Mouse (Mus musculus): ENCODE data around the gene Chaf1a. TPM values are rescaled to one million over a fixed set of nuclear protein-coding genes. Genes with fewer than 3 reads are reported as not detected.

The Chaf1a gene
- 5.0 and 5.5 TPM in 2 replicates for polyA plus RNA-seq (2015; fragmentation: Nextera tagmentation; extraction: Ambion mirVana)

DNA sequence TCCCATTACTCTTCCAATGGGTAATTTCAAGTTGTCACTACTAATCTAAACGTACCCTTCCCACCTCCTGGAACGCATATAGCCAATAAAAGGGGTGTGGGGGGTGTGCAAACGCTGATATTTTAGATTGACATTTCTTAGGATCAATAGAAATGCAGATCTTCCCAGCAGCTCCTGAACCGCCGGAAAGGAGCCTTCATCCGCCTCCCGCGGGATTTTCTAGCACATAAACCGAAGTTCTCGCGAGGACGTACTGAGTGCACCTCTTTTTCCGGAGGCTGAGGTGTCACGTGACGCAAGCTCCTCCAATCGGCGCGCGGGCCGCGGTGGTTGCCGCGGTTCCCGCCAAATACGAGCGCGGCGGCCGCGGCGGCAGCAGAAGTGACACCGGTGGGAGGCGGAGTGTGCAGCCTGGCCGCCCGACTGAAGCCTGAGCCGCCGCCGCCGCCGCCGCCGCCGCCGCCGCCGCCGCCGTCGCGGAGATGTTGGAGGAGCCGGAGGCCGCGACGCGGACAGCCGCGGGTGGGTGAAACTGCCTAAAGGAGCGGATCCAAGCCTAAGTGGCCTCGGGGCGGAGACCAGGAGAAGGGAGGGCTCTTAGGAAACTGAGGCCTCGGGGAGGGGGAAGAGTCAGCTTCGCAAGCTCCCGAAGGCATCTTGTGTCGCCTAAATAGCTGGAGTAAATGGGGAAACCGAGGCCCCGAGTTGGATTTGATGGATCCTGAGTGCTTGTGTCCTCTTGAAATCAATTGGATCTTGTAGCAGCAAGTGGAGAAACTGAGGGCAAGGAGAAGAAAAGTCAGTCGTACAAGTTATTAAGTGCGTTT is at the start of gene Chaf1a:
Chaf1a (plus strand) TSS at position 410 of the 827 bp plus-strand sequence.
- no peaks in the 10 kb centered on the region for H3K9me3 ChIP-seq
- peak within 1 kb of the TSS; percentile 50 for H3K9ac ChIP-seq
- H3K4me1 ChIP-seq: peaks cover 25% of the 10 kb centered on the region
- no peaks in the 10 kb centered on the region for H3K27me3 ChIP-seq (replicated peaks)
- H3K4me3 ChIP-seq: peak within 1 kb of the TSS; percentile 88
- peak within 1 kb of the TSS; percentile 75 for H3K27ac ChIP-seq
- peak within 1 kb of the TSS; percentile 95 for H3K4me2 ChIP-seq
- no peaks in the 10 kb centered on the region for H3K36me3 ChIP-seq (replicated peaks)
- under 1% methylated on average over 68 of the region's 68 CpGs for WGBS
- ATAC-seq (replicated peaks): peak; percentile 82

- Histone ChIP-seq H3K4me3 (no peak overlapping the region), H3K9ac (no peak overlapping the region), H3K4me2 (no peak overlapping the region), H3K27me3 (replicated peaks) (peaks cover 11% of the 10 kb centered on the region; the same call in 1 of the 2 replicates), H3K9me3 (no peaks in the 10 kb centered on the region), H3K36me3 (replicated peaks) (peaks cover 23% of the 10 kb centered on the region), H3K4me1 (no peaks in the 10 kb centered on the region), H3K27ac (no peak overlapping the region)
- ATAC-seq (replicated peaks): no peak
- 86% methylated on average over 15 of the region's 15 CpGs for WGBS
Measured at GRCm38 (mm10) chr17:55996007-55996406, 44.2 kb upstream of the Chaf1a start.

DNA sequence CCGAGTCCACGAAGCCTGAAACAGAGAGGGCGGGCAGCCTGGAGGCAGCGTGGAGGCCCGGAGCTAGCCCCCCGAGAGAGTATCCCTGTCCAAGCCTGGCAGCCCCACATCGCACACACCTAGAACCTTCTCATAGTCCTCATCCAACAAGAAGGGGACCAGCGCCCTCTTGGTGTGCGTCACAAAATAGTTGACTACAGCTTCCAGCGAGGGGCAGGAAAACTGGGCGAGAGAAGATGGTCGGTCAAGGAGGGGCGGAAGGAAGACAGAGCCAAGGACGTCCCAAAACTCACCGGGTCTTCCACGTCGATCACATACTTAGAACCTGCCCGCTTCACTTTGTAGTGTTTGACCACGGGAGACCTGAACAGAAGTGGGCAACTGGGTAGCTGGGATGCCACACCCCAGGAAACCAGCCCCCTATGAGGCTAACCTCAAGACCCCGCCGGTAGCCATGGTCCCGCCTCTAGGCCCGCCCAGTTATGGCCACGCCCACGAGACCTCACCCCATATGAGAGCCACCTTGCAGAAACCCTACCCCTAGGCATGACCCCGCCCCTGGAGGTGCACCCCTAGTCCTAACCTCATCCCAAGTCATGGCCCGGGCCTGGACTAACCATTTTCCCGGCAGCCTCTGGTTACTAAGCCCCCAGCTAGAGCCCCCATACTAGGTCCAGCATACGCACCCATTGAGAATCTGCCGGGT is 40.3 kb upstream of the Chaf1a start:
- no peak overlapping the region for H3K4me3 ChIP-seq
- H3K27ac ChIP-seq: no peak overlapping the region
- H3K27me3 ChIP-seq (replicated peaks): peaks cover 14% of the 10 kb centered on the region; the same call in 1 of the 2 replicates
- peak; percentile 10; the same call in 1 of the 2 replicates for ATAC-seq (replicated peaks)
- no peaks in the 10 kb centered on the region for H3K9me3 ChIP-seq
- no peak overlapping the region for H3K9ac ChIP-seq
- no peaks in the 10 kb centered on the region for H3K4me1 ChIP-seq
- H3K4me2 ChIP-seq: no peak overlapping the region
- H3K36me3 ChIP-seq (replicated peaks): no peaks in the 10 kb centered on the region; the same call in 1 of the 2 replicates
- 10% methylated on average over 30 of the region's 30 CpGs for WGBS

DNA sequence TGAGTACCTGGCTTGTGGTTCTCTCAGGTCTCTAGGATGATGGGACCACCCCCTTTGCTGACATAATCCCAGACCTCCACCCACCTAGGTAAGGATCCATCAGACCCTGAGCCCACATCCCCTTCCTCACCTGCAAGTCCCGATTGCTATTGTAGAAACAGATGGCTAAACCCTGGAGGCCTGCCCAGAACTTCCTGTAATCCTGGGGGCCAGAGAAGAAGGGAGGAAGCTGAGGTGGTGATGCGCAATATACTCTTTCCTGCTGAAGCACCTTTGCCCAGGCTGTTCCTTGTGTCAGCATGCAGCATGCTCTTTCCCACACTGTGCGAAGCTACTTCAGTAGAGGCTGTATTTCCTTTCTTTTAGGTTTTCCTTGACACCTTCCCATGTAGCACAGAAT is 37.2 kb upstream of the Chaf1a start:
- Histone ChIP-seq H3K4me3 (no peak overlapping the region), H3K27me3 (replicated peaks) (peaks cover 14% of the 10 kb centered on the region; the same call in 1 of the 2 replicates), H3K4me2 (no peak overlapping the region), H3K4me1 (peaks cover 5% of the 10 kb centered on the region), H3K36me3 (replicated peaks) (no peaks in the 10 kb centered on the region), H3K9me3 (no peaks in the 10 kb centered on the region), H3K9ac (no peak overlapping the region), H3K27ac (no peak overlapping the region)
- ATAC-seq (replicated peaks): no peak
- 85% methylated on average over 3 of the region's 3 CpGs for WGBS

GRCm38 (mm10) chr17:56005415-56006061 is 34.7 kb upstream of the Chaf1a start, which contains the start of the genes Stap2 and Mpnd:
TSS of gene Stap2 (minus strand) at chr17:56005584.
TSS of gene Mpnd (plus strand) at chr17:56005711.
- no peaks in the 10 kb centered on the region for H3K36me3 ChIP-seq (replicated peaks)
- WGBS: 53% methylated on average over 12 of the region's 13 CpGs
- H3K27me3 ChIP-seq (replicated peaks): peaks cover 8% of the 10 kb centered on the region; the same call in 1 of the 2 replicates
- H3K4me2 ChIP-seq: no peak within 1 kb of the TSS
- H3K9ac ChIP-seq: no peak within 1 kb of the TSS
- no peak within 1 kb of the TSS for H3K4me3 ChIP-seq
- H3K27ac ChIP-seq: no peak within 1 kb of the TSS
- no peaks in the 10 kb centered on the region for H3K9me3 ChIP-seq
- peaks cover 14% of the 10 kb centered on the region for H3K4me1 ChIP-seq
- no peak for ATAC-seq (replicated peaks)

- WGBS: 57% methylated on average over 10 of the region's 10 CpGs
- no peak for ATAC-seq (replicated peaks)
- Histone ChIP-seq H3K27ac (no peak overlapping the region), H3K4me2 (no peak overlapping the region), H3K4me1 (peaks cover 29% of the 10 kb centered on the region), H3K4me3 (no peak overlapping the region), H3K36me3 (replicated peaks) (peaks cover 4% of the 10 kb centered on the region; the same call in 1 of the 2 replicates), H3K27me3 (replicated peaks) (no peaks in the 10 kb centered on the region; the same call in 1 of the 2 replicates), H3K9me3 (no peaks in the 10 kb centered on the region), H3K9ac (no peak overlapping the region)
Measured at GRCm38 (mm10) chr17:56006956-56007355, 33.3 kb upstream of the Chaf1a start.

- 34% methylated on average over 14 of the region's 14 CpGs for WGBS
- H3K4me2 ChIP-seq: peak overlapping the region; percentile 96
- peaks cover 11% of the 10 kb centered on the region for H3K36me3 ChIP-seq (replicated peaks)
- peak overlapping the region; percentile 84 for H3K9ac ChIP-seq
- H3K27me3 ChIP-seq (replicated peaks): no peaks in the 10 kb centered on the region; the same call in 1 of the 2 replicates
- no peaks in the 10 kb centered on the region for H3K9me3 ChIP-seq
- peak overlapping the region; percentile 97 for H3K27ac ChIP-seq
- peak overlapping the region; percentile 71 for H3K4me3 ChIP-seq
- peaks cover 33% of the 10 kb centered on the region for H3K4me1 ChIP-seq
- ATAC-seq (replicated peaks): peak; percentile 1
Measured at GRCm38 (mm10) chr17:56007444-56008355, 32.5 kb upstream of the Chaf1a start.

GRCm38 (mm10) chr17:56008356-56009087 is 31.7 kb upstream of the Chaf1a start:
- Histone ChIP-seq H3K4me2 (peak overlapping the region; percentile 96), H3K27ac (peak overlapping the region; percentile 97), H3K9me3 (no peaks in the 10 kb centered on the region), H3K4me1 (peaks cover 33% of the 10 kb centered on the region), H3K9ac (peak overlapping the region; percentile 84), H3K36me3 (replicated peaks) (peaks cover 17% of the 10 kb centered on the region), H3K4me3 (peak overlapping the region; percentile 71), H3K27me3 (replicated peaks) (no peaks in the 10 kb centered on the region; the same call in 1 of the 2 replicates)
- WGBS: under 1% methylated on average over 21 of the region's 21 CpGs
- peak; percentile 95 for ATAC-seq (replicated peaks)

DNA sequence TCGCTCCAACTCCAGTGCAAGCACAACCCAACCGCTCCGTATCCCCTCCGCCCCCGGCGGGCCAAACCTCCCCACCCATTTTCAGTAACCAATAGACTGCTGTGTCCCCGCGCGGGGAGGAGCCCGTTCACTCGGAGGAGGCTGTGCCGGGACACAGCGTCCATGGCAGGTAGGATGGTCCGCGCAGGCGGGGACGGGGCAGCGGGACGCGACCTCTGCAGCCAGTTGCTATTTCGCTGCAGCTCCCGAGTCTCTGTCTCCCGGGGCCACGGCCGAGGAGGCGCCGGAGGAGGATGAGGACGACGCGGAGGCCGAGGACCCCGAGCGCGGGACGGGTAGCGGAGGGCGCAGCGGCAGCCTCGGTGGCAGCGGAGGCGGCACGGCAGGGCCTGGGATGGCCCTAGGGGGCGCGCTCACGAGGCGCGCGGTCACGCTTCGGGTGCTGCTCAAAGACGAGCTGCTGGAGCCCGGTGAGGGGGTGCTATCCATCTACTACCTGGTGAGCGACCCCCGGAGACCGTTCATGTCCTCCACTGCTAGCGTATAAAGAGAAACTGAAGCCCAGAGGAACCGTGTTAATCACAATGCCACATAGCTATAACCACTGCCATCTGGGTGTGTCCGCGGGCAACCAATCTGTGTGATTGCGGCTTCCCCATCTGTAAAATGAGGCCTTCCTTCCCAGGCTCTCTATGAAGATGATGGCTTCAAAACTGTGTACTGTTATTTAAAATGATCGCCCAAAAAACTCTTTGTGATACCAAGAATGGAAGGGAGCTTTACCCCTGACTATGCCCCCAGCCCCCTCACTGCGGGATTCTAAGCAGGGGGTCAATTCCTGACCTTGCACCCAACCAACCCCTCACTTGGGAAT is 30.9 kb upstream of the Chaf1a start:
- WGBS: under 1% methylated on average over 62 of the region's 62 CpGs
- H3K9me3 ChIP-seq: no peaks in the 10 kb centered on the region
- peak overlapping the region; percentile 84 for H3K9ac ChIP-seq
- H3K27ac ChIP-seq: peak overlapping the region; percentile 97
- peaks cover 21% of the 10 kb centered on the region for H3K36me3 ChIP-seq (replicated peaks)
- H3K4me1 ChIP-seq: peaks cover 33% of the 10 kb centered on the region
- ATAC-seq (replicated peaks): peak; percentile 93
- peak overlapping the region; percentile 96 for H3K4me2 ChIP-seq
- no peaks in the 10 kb centered on the region; the same call in 1 of the 2 replicates for H3K27me3 ChIP-seq (replicated peaks)
- H3K4me3 ChIP-seq: peak overlapping the region; percentile 71

- peaks cover 33% of the 10 kb centered on the region for H3K4me1 ChIP-seq
- 38% methylated on average over 2 of the region's 2 CpGs for WGBS
- no peaks in the 10 kb centered on the region for H3K27me3 ChIP-seq (replicated peaks)
- peak overlapping the region; percentile 97 for H3K27ac ChIP-seq
- H3K36me3 ChIP-seq (replicated peaks): peaks cover 23% of the 10 kb centered on the region
- H3K9me3 ChIP-seq: no peaks in the 10 kb centered on the region
- peak overlapping the region; percentile 96 for H3K4me2 ChIP-seq
- peak overlapping the region; percentile 84 for H3K9ac ChIP-seq
- peak overlapping the region; percentile 71 for H3K4me3 ChIP-seq
- no peak for ATAC-seq (replicated peaks)
Measured at GRCm38 (mm10) chr17:56009962-56010240, 30.3 kb upstream of the Chaf1a start.

Measured in midbrain, embryonic 15.5 days (tissue).